Mouse (Mus musculus) kidney, adult 2 months (tissue): ENCODE data around the gene Ints11. TPM values are rescaled to one million over a fixed set of nuclear protein-coding genes. Genes with fewer than 3 reads are reported as not detected.
A peak's percentile ranks its signal among the peaks of the same experiment; 100 is the strongest.

ENCODE experiments used
- DNase-seq: peaks from one replicate; pipeline ENCODE4 v3.0.0; 2021
- H3K27ac ChIP-seq: fragments of 200-500 bp; 2 replicates; pipeline ENCODE4 v1.5.1; 2012; ENCODE audit warnings: low read depth, low read length, control low read depth, inconsistent platforms; ENCODE audit not compliant: insufficient read depth
- H3K27me3 ChIP-seq: fragments of 200-500 bp; replicated peaks from 2 replicates; pipeline ENCODE4 v1.6.1; 2012; ENCODE audit warnings: mild to moderate bottlenecking, moderate library complexity, low read length, inconsistent platforms; ENCODE audit not compliant: control insufficient read depth, insufficient read depth
- H3K36me3 ChIP-seq: fragments of 200-500 bp; 2 replicates; pipeline ENCODE4 v1.6.1; 2012; ENCODE audit warnings: mild to moderate bottlenecking, moderate library complexity, low read length, inconsistent platforms; ENCODE audit not compliant: control insufficient read depth, insufficient read depth
- H3K4me1 ChIP-seq: fragments of 200-500 bp; 2 replicates; pipeline ENCODE4 v1.6.1; 2011; ENCODE audit warnings: low read length; ENCODE audit not compliant: control insufficient read depth, insufficient read depth
- H3K4me3 ChIP-seq: fragments of 200-500 bp; 2 replicates; pipeline ENCODE4 v1.5.1; 2011; ENCODE audit warnings: mild to moderate bottlenecking, low read depth, low read length, control low read depth; ENCODE audit not compliant: insufficient read depth
- CTCF ChIP-seq: fragments of 200-500 bp; conservative IDR thresholded peaks from 2 replicates; pipeline ENCODE4 v1.5.1; 2011; ENCODE audit warnings: low read depth, mild to moderate bottlenecking, control low read depth, low read length, moderate library complexity, mixed read lengths; ENCODE audit not compliant: insufficient read depth, insufficient read length
- POLR2A ChIP-seq: fragments of 200-500 bp; IDR thresholded peaks from one replicate; pipeline ENCODE4 v1.6.1; 2011; ENCODE audit warnings: low read depth, low read length, control low read depth
- WGBS: fragments of 180-500 bp; shearing (Covaris S2); methylation state at CpG from one replicate; pipeline ENCODE4 v1.1.7; 2018; 5-methylcytosine and 5-hydroxymethylcytosine counted together
- polyA plus RNA-seq: library from polyadenylated mRNA; depleted of rRNA; stranded (reverse); fragments of >200 nt; gene quantifications from 2 replicates; pipeline ENCODE4 v1.2.3, GENCODE M21; 2012

The Ints11 gene
- polyA plus RNA-seq, 1 experiment, result 26.0 TPM

DNA sequence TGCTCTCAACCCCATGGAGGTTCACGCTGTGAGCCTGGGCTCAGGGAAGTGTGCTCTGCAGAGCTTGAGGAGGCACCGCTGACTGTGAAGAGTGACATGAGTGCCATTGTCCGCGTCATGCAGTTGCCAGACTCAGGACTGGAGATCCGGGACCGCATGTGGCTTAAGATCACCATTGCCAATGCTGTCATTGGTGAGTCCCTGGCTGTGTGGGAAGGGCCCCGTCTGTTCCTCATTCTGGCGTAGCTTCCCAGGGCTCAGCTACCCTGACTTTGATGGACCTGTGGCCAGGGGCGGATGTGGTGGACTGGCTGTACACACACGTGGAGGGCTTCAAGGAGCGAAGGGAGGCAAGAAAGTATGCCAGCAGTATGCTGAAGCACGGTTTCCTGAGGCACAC, 13.3 kb upstream of the Ints11 start:
- no peak for TF ChIP-seq POLR2A
- TF ChIP-seq CTCF, result no peak
- DNase-seq, result no peak
- Histone ChIP-seq H3K27me3 (no peaks in the 10 kb centered on the region), H3K4me1 (peaks cover 16% of the 10 kb centered on the region), H3K36me3 (no peaks in the 10 kb centered on the region; the same call in 1 of the 2 replicates), H3K4me3 (no peak overlapping the region), H3K27ac (no peak overlapping the region)
- 94% methylated on average over 12 of the region's 12 CpGs for WGBS

GRCm38 (mm10) chr4:155856881-155857280, 12.5 kb upstream of the Ints11 start:
- no peaks in the 10 kb centered on the region for H3K27me3 ChIP-seq

DNA sequence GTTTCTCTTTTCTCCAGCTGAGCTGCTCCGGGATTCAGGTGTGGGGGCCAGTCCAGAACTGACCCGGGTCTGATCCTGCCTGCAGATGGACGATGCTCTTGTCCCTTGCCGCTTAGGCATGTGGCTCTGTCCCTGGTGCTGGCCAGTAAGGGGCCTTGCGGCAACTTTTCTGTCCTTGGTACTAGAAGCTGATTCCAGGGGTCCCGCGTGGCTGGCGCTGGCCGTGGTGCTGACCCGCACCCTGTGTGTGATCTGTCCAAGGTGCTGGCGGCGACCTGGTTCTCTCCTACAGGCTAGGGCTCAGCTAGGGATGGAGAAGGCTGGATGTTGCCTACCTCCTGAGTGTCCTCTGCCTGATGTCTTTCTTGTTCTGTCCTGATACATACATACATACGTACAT, 10.0 kb upstream of the Ints11 start:
- Histone ChIP-seq H3K27ac (no peak overlapping the region), H3K36me3 (no peaks in the 10 kb centered on the region; the same call in 1 of the 2 replicates), H3K4me1 (no peaks in the 10 kb centered on the region), H3K27me3 (no peaks in the 10 kb centered on the region), H3K4me3 (no peak overlapping the region)
- no peak for DNase-seq
- no peak for TF ChIP-seq POLR2A
- no peak for TF ChIP-seq CTCF
- whole genome bisulfite sequencing, result 33% methylated on average over 13 of the region's 13 CpGs

More at GRCm38 (mm10) chr4:155856881-155857280, 12.5 kb upstream of the Ints11 start:
- peaks cover 8% of the 10 kb centered on the region for H3K4me1 ChIP-seq
- H3K36me3 ChIP-seq, result no peaks in the 10 kb centered on the region; the same call in 1 of the 2 replicates
- WGBS, result 77% methylated on average over 3 of the region's 3 CpGs
- DNase-seq, result peak; percentile 0
- H3K27ac ChIP-seq, result no peak overlapping the region
- no peak for TF ChIP-seq CTCF
- TF ChIP-seq POLR2A, result no peak
- no peak overlapping the region for H3K4me3 ChIP-seq

DNA sequence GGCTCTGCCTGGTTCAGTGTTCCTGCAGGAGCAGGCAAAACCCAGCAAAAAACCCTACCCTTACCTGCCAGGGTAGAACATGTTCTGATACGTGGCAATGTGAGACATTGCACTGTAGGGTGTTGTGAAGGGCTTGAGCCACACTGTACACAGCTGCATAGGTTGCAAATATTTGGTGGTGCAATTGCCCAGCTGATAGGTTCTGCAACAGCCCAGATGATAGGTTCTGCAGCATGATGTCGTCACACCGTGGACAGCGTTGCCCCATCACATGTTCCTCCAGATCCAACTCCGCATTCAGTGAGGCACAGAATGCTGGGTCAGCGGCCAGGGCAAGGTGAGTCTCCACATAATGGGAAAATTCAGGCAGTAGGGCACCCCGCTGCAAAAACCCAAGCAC, 7.6 kb upstream of the Ints11 start:
- Histone ChIP-seq H3K36me3 (no peaks in the 10 kb centered on the region), H3K4me3 (no peak overlapping the region), H3K27ac (no peak overlapping the region), H3K27me3 (no peaks in the 10 kb centered on the region), H3K4me1 (no peaks in the 10 kb centered on the region)
- no peak for DNase-seq
- 88% methylated on average over 7 of the region's 7 CpGs for WGBS
- TF ChIP-seq CTCF, result no peak

DNA sequence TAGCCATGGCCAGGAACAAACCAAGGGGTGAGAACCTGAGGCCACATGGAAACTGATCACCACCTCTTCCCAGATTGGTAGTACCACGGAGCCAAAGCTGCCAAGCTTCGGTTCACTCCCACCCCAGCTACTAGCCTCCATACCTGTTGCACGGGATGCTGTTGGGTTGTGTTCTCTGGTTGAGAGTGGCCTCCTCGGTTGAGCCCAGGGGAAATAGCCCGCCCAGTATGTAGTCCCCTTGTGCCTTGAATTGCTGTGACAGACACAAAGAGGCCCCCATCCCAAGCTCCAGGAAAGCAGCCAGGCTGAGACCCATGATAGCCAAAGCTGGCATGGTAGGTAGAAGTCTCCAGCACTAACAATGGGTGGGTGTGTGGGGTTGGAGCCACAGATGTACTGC, 6.3 kb upstream of the Ints11 start, which contains the start of gene Tas1r3:
Tas1r3 (minus strand) TSS at position 362 of the 400 bp plus-strand sequence.
- WGBS, result 80% methylated on average over 5 of the region's 5 CpGs
- Histone ChIP-seq H3K36me3 (no peaks in the 10 kb centered on the region), H3K27ac (no peak within 1 kb of the TSS), H3K4me3 (no peak within 1 kb of the TSS), H3K4me1 (no peaks in the 10 kb centered on the region), H3K27me3 (no peaks in the 10 kb centered on the region)
- DNase-seq, result no peak
- TF ChIP-seq CTCF (no peak), POLR2A (no peak)

GRCm38 (mm10) chr4:155868614-155869298, 590 bp upstream of the Ints11 start:
- peak; percentile 63 for DNase-seq
- peak overlapping the region; percentile 5; the same call in 1 of the 2 replicates for H3K27ac ChIP-seq
- no peaks in the 10 kb centered on the region for H3K27me3 ChIP-seq
- H3K4me1 ChIP-seq, result no peaks in the 10 kb centered on the region; the same call in 1 of the 2 replicates
- TF ChIP-seq POLR2A (no peak), CTCF (no peak)
- H3K36me3 ChIP-seq, result no peaks in the 10 kb centered on the region
- H3K4me3 ChIP-seq, result peak overlapping the region; percentile 71
- 6% methylated on average over 22 of the region's 22 CpGs for WGBS

- H3K4me1 ChIP-seq, result no peaks in the 10 kb centered on the region; the same call in 1 of the 2 replicates
- H3K27ac ChIP-seq, result no peak overlapping the region
- DNase-seq, result no peak
- no peaks in the 10 kb centered on the region for H3K36me3 ChIP-seq
- no peak for TF ChIP-seq CTCF
- no peak for TF ChIP-seq POLR2A
- 98% methylated on average over 7 of the region's 7 CpGs for WGBS
- H3K27me3 ChIP-seq, result no peaks in the 10 kb centered on the region
- no peak overlapping the region for H3K4me3 ChIP-seq
Measured at GRCm38 (mm10) chr4:155871404-155871803, 2.1 kb downstream of the Ints11 start.
